Mouse (Mus musculus): ENCODE measurements around the gene Ube2e3.

Ube2e3 gene

GRCm38 (mm10) chr2:78882743-78883433 is 15.0 kb downstream of the Ube2e3 start:
- no peak for DNase-seq

DNA sequence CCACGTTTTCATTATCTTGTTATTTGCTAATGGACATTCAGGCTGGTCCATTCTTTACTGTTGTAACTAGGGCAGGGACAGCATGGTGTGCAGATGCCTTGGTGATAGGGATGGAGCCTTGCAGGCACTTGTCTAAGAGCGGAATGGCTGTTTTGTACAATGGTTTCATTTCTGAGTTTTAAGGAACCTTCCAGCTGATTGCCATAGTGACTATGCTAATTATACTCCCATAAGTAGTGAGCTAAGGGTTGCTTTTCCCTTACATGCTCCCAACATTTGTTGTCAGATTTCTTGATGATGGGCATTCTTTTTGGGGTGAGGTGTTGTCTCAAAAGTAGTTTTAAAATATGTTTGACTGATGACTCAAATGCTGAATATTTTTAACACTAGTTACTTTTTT is 18.5 kb downstream of the Ube2e3 start:
- no peak for DNase-seq

DNA sequence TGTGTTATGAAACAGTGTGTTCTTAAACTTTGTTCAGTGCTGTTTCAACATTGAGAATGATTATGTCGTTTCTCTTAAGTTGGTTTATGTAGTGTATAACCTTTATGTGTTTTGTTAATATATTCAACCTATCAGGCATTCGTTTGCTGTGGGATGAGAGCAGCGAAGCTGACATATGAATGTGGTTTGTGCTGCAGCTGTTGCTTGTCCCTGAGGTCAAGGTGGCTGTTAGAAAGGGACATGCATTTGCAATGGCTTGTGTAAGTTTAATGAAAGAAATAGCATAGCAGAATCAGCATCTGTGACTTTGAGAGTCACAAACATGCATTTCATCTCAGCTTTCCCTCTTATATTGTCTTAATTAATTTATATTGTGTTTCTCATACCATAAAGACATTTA is 20.3 kb downstream of the Ube2e3 start:
- DNase-seq: no peak

DNA sequence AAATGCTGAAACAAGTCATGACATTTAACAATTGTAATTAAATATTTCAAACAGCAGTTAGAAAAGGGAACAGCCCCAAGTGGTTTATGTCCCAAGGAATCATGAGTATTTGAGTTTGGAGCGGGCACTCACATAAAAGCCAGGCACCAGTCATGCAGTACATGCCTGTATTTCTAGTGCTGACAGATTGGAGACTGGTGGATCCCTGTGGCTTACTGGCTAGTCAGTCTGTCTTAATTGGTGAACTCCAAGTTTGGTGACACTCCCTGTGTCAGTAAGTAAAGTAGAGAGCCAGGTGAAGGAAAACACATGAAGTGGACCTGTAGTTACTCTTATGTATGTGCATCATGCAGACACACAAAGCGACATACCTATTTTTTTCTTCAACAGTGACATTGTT is 27.3 kb downstream of the Ube2e3 start:
- no peak for DNase-seq

DNA sequence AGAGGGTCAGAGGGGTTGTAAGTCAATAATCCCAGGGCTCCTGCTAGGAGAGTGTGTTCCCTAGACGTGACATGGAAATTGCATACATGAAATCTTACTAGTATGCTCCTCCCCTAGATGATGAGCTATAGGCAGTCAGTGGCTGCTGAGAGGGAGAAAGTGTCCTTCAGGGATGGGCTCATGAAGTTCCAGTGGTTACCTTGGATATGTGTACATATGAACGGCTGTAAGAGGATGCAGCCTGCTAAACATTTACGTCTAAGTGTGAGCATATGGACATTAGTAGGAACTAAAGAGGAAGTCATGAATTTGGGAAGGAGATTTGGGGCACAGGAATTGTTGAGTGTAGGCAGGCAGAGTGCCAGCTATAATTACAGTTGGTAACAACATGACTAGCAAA is 38.0 kb downstream of the Ube2e3 start:
- DNase-seq: no peak

DNA sequence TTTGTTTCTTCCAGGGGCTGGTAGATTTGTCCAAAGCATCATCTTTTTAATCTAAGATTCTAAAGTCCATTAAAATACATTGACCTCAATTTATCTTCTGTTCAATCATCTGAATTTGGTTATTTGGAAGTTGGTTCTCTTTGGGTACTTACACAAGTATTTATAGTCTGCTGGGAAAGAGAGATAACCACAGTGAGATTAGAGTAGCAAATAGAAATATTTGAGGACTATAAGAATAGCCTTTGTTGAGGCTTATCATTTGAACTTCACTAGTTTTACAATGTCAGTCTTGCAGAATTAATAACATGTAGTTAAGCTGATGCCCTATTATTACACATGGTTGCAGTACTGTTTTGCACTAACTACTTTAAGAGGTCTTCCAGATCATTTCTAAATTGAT is 43.6 kb downstream of the Ube2e3 start:
- no peak for DNase-seq

DNA sequence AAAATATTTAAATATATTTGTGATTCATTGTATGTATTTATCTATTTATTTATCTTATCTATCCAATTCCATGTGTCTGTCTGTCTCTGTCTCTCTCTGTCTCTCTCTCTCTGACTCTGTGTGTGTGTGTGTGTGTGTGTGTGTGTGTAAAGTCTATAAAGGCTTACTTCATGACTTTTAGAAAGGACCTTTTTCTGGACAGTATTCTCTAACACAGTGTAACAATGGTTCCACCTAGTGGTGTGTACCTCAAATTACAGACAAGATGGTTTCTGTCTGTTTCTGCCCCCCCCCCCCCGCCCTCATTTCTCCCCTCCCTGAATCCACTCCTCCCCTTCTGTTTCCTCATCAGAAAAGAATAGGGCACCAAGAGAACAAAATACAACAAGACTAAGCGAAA is 46.9 kb downstream of the Ube2e3 start:
- no peak for DNase-seq

DNA sequence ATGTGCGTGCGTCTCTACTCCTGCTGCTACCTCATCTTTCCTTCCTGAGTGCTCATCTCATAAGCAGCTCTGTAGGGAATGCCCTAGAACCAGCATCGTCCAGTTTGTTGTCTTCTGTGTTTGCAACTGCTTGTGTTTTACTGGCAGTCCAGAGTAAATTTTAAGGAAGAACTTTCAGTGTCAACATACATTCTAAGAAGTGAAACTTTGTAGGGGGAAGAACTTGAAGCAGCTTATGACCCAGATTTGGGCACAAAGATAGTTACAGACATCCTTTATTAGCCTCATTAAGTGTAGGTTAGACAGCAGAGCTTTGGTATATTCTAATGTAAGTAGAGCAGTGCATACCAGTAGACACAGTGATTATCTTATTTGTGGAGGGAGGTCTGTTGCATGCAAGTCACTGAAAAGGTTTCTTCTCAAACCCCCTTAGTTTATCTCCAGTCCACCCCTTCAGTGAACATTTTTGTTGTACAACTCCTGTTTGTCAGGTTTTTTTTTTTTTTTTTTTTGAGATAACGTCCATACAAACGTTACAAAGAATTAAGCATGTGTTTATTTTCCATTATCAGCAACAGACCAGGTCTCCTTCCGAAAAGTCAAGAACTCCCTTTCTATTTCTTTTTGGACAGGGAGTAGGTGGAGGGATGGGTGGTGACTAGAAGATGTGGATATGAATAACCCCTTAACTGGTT is 55.2 kb downstream of the Ube2e3 start:
- DNase-seq: no peak

- no peak for DNase-seq
These were observed 57.9 kb downstream of the Ube2e3 start for GRCm38 (mm10) chr2:78925807-78926206.

GRCm38 (mm10) chr2:78927625-78928024 is 59.7 kb downstream of the Ube2e3 start:
- DNase-seq: no peak

DNA sequence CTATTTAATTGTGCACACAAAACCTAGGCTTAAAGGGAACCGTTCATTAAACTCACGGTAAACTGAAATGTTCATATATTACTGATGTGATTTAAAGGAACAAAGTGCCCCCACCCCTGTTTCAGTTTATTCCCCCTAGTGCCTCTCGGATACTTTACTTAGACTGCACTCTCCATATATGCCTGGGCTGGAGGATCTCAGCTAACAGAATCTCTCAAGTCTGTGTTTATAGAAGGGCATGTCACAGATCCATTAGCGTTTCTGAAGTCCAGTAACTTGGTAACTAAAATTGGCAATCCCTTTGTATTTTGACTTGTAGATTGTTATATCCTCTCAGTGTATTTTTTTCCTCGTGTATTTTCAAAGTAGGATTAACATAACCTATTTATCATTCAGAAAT is 60.2 kb downstream of the Ube2e3 start:
- DNase-seq: no peak

DNA sequence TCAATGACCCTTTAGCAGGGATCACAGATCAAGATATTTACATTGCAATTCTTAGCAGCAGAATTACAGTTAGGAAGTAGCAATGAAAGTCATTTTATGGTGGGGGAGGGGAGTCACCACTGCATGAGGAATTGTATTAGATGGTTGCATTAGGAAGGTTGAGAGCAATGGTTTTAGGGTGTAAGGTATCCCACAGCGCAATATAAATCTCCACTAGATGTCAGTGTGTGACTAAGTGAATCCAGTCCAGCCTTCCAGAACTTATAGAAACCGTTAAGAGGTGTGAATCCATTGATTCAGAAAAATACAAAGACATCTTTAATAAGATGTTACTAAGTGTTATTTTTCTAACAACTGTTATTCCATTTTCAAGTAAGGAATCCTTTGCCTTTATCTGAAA is 63.4 kb downstream of the Ube2e3 start:
- DNase-seq: no peak

GRCm38 (mm10) chr2:78959451-78959850 is 91.5 kb downstream of the Ube2e3 start:
- no peak for DNase-seq

- no peak for DNase-seq
These were observed 92.4 kb downstream of the Ube2e3 start for GRCm38 (mm10) chr2:78960288-78960687.

DNA sequence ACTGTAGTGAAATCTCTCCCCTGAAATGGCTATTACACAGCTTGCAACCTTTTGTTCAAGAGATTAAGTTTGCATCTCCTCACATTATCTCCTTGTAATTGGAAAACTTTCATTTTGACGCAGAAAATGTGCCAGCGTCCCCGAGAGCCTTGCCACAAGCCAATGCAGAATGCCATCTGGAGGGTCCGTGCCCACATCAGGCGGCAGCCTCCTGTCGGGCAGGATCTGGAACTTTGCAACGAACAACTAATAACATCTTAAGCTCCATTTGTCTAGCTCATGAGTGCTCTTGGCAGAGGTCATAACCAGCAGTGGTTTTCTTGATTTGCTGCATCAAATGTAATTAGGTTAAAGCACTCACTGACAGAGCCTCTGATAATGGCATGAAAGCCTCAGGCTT is 93.1 kb downstream of the Ube2e3 start:
- DNase-seq: no peak

DNA sequence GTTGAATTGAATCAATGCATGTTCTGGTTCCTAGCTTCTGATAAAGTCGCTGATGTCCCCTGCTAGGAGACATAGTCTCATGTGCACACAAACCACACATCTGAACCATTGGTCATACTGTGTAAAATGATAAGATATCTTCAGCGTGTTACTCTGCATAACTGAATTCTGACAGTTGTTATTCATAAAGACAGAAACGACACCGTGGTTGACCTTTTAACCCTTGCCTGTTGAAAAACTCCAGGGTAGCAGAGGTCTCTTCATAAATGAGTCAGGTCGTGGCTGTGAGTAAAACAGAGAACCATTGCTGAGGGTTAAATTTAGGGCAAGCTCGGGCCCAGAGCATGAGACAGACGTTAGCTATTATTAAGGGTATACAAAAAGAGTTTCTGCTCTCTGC is 93.7 kb downstream of the Ube2e3 start:
- no peak for DNase-seq

GRCm38 (mm10) chr2:78964995-78965394 is 97.1 kb downstream of the Ube2e3 start:
- DNase-seq: no peak

GRCm38 (mm10) chr2:78965396-78965795 is 97.5 kb downstream of the Ube2e3 start:
- DNase-seq: no peak

- no peak for DNase-seq
These were observed 102.2 kb downstream of the Ube2e3 start for GRCm38 (mm10) chr2:78970088-78970487.

Data from right cerebral cortex, postnatal 14 days (tissue).